Mouse (Mus musculus): ENCODE results near the gene Dchs1.

DNA sequence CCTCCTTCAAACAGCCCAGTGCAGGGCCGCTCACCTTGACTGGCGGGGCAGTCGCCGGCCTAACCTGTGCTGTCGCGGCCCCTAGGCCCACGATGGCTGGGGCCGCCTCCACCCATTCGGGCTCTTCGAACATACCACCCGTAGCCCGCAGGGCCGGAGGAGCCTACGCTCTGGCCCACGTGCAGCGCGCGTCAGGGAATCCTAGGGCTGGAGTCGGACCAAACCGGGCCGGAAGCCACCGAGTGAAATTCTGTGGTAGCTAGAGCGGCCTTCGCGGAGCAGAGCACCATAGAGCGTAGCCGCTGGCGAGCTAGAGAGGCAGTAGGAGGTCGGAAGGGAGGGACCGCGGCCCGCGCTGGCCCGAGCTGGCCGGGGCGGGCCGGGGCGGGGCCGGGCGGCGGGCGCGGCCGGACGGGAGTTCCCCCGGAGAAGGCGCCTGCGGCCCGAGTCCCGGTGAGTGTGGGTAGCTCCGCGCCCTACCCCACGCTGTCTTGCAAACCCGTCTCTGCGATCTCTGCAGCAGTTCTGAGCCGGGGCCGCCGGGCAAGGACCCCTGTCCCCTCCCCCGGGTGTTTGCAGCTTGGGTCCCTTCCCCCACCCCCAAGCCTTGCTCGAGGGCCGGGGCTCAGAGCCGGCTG lies 51.1 kb downstream of the Dchs1 start, which contains the start of gene Ilk:
- TF ChIP-seq POLR2A (IDR thresholded peaks at IDR 0.05; ENCODE audit: insufficient read length, low read depth) (peak; percentile 69), REST (IDR thresholded peaks at IDR 0.05; ENCODE audit: insufficient read depth, insufficient read length) (no peak), MAX (IDR thresholded peaks at IDR 0.05; ENCODE audit: low read depth) (peak; percentile 63), E2F4 (IDR thresholded peaks at IDR 0.05; ENCODE audit: insufficient read depth) (no peak), USF1 (IDR thresholded peaks at IDR 0.05; ENCODE audit: low read depth) (peak; percentile 52), POLR2AphosphoS2 (IDR thresholded peaks at IDR 0.05; ENCODE audit: insufficient read length, low read depth) (peak; percentile 92), TCF12 (IDR thresholded peaks at IDR 0.05; ENCODE audit: insufficient read depth, poor library complexity, severe bottlenecking) (no peak), MYOG (IDR thresholded peaks at IDR 0.05; ENCODE audit: control insufficient read depth in 1 of 3, insufficient read depth in 1 of 3, insufficient read length in 2 of 3, low read depth in 2 of 3) (peak in 2 of 3 experiments; percentile 21 to 44), MYOD1 (IDR thresholded peaks at IDR 0.05; ENCODE audit: control insufficient read depth in 1 of 3, insufficient read length in 2 of 3, low read depth in 2 of 3) (no peak), CEBPB (IDR thresholded peaks at IDR 0.05; ENCODE audit: insufficient read depth, poor library complexity, severe bottlenecking) (no peak)

Data from myocyte (in vitro differentiated cells).